In the genomic region with DNA sequence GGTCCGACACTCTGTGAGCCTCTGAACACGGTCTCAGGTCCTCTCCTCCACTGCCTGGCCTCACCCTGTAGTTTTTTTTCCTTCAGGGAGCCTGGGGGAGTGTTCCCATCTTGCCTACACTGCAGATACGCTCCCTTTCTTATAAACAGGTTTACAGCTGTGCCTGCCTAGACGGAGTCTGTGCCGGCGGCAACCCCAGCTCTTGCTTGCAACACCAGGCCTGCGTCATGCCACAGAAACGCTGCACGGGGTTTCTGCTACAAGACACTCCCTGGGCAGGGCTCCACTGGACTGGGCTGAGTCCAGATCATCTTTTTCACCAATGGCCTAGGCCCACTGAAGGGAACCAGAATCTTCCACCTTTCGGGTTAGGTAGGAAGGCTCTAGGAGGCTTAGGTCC, we compare ENCODE assay signal across 21 mouse cellular contexts. TPM values are rescaled to one million over a fixed set of nuclear protein-coding genes. Genes with fewer than 3 reads are reported as not detected.
DNase-seq lines count a peak whose midpoint lies in the region; ATAC-seq and TF ChIP-seq lines count a peak whose summit lies in the region.
"Had no signal": no experiment of that assay in that cellular context is flagged by ENCODE, and none has a peak within 500 bp of the region (broad histone marks: within the 10 kb centered on the region; RNA-seq: fewer than 3 reads in every experiment).

No protein-coding gene starts in this region.

- H3K9ac ChIP-seq in kidney, postnatal 0 days (ENCODE audit: low read depth, low read length), result no peak overlapping the region
- no peak overlapping the region for H3K9ac ChIP-seq in forebrain, embryonic 13.5 days
- H3K9ac ChIP-seq: forebrain, postnatal 0 days; hindbrain, embryonic 12.5 days; liver, embryonic 13.5 days; lung, embryonic 15.5 days; midbrain, embryonic 13.5 days had no signal

- no peak for TF ChIP-seq CTCF in kidney, postnatal 0 days (IDR thresholded peaks at IDR 0.05; ENCODE audit: low read depth)

- no peak for DNase-seq in kidney, postnatal 0 days (ENCODE audit: low spot score)
- no peak for DNase-seq in kidney, adult 11 months
- DNase-seq in urinary bladder, postnatal 14 days (ENCODE audit: low spot score), result peak; percentile 84
- no peak for DNase-seq in urinary bladder, adult 2 months (ENCODE audit: low spot score)
- peak; percentile 92 for DNase-seq in gonadal fat pad, adult 2 months (ENCODE audit: low read depth)
- no peak for DNase-seq in cerebellum, adult 9-10 months
- DNase-seq: adrenal gland, postnatal 36 days; B cell, adult 2 months; cerebellum, adult 9-11 months; forebrain, postnatal 0 days; gastrocnemius, postnatal 36 days; liver, embryonic 13.5 days; thymus, postnatal 14 days had no signal

- no peaks in the 10 kb centered on the region for H3K4me1 ChIP-seq in kidney, postnatal 0 days (replicated peaks; ENCODE audit: insufficient read depth, low read length)
- H3K4me1 ChIP-seq in forebrain, embryonic 13.5 days, result 0 out of 2 replicates have a peak, but pooled peaks cover 4% of the 10 kb centered on the region
- H3K4me1 ChIP-seq: liver, embryonic 13.5 days; lung, embryonic 15.5 days; megakaryocyte, embryonic 14.5 days had no signal

- H3K27me3 ChIP-seq in kidney, postnatal 0 days (ENCODE audit: insufficient read depth, low read length), result no peaks in the 10 kb centered on the region
- H3K27me3 ChIP-seq in forebrain, embryonic 13.5 days, result no peaks in the 10 kb centered on the region
- H3K27me3 ChIP-seq: hindbrain, embryonic 12.5 days; lung, embryonic 15.5 days; midbrain, embryonic 13.5 days had no signal

- 0 out of 2 replicates have a peak, but pooled peaks have one; percentile 29 for ATAC-seq in kidney, postnatal 0 days (replicated peaks; ENCODE audit: low FRiP score, low read depth)
- ATAC-seq in forebrain, embryonic 13.5 days, result no peak
- ATAC-seq: forebrain, postnatal 0 days; intestine, postnatal 0 days; midbrain, embryonic 13.5 days; Patski had no signal

- WGBS in kidney, postnatal 0 days, result 70% methylated on average over 10 of the region's 10 CpGs
- 91% methylated on average over 10 of the region's 10 CpGs for WGBS in forebrain, embryonic 13.5 days

- no peak overlapping the region for H3K4me3 ChIP-seq in kidney, postnatal 0 days (replicated peaks; ENCODE audit: low read depth, low read length)
- H3K4me3 ChIP-seq in forebrain, embryonic 13.5 days, result no peak overlapping the region
- H3K4me3 ChIP-seq: hindbrain, embryonic 12.5 days; liver, embryonic 13.5 days; lung, embryonic 15.5 days; megakaryocyte, embryonic 14.5 days; midbrain, embryonic 13.5 days had no signal

- H3K4me2 ChIP-seq in kidney, postnatal 0 days (ENCODE audit: low read length), result no peak overlapping the region
- no peak overlapping the region for H3K4me2 ChIP-seq in forebrain, embryonic 13.5 days
- H3K4me2 ChIP-seq: hindbrain, embryonic 12.5 days; liver, embryonic 13.5 days; lung, embryonic 15.5 days; midbrain, embryonic 13.5 days had no signal

- no peaks in the 10 kb centered on the region for H3K36me3 ChIP-seq in kidney, postnatal 0 days (ENCODE audit: insufficient read depth, low read length)
- H3K36me3 ChIP-seq in forebrain, embryonic 13.5 days (ENCODE audit: poor library complexity, severe bottlenecking), result no peaks in the 10 kb centered on the region
- H3K36me3 ChIP-seq: G1E; hindbrain, embryonic 12.5 days; liver, embryonic 13.5 days; lung, embryonic 15.5 days; midbrain, embryonic 13.5 days had no signal

- no peaks in the 10 kb centered on the region for H3K9me3 ChIP-seq in kidney, postnatal 0 days (replicated peaks; ENCODE audit: low read length)
- no peaks in the 10 kb centered on the region for H3K9me3 ChIP-seq in forebrain, embryonic 13.5 days (replicated peaks)
- H3K9me3 ChIP-seq: hindbrain, embryonic 12.5 days; liver, embryonic 13.5 days; lung, embryonic 15.5 days; megakaryocyte, embryonic 14.5 days; midbrain, embryonic 13.5 days had no signal

- H3K27ac ChIP-seq in kidney, postnatal 0 days, result no peak overlapping the region
- H3K27ac ChIP-seq in forebrain, embryonic 13.5 days, result no peak overlapping the region
- H3K27ac ChIP-seq: hindbrain, embryonic 12.5 days; liver, embryonic 13.5 days; lung, embryonic 15.5 days; midbrain, embryonic 13.5 days had no signal

RNA-seq across cellular contexts. Expression of gene Trim29, which starts 8.0 kb away (rescaled TPM):
- 2.5 and 2.6 TPM in 2 replicates for polyA plus RNA-seq in kidney, postnatal 0 days (2015; fragmentation: Nextera tagmentation; extraction: Ambion mirVana)
- polyA plus RNA-seq in urinary bladder, adult 2 months (2012; rRNA removed), result 59.6 and 62.9 TPM in 2 replicates
- polyA plus RNA-seq in gonadal fat pad, adult 2 months (2012; rRNA removed), result 8.9 and 12.3 TPM in 2 replicates
- 0.13 TPM in 1 of 2 replicates, not detected in the other for polyA plus RNA-seq in forebrain, embryonic 13.5 days (2015; fragmentation: Nextera tagmentation; extraction: Ambion mirVana)
- polyA plus RNA-seq: G1E, Patski had no signal

Comparison
In these comparisons a context has a peak if more than half of its experiments do, and no peak if none do; other contexts are left out.
1. DNase-seq: peak in urinary bladder, postnatal 14 days (single experiment) and gonadal fat pad, adult 2 months (single experiment); none in kidney, postnatal 0 days (single experiment), kidney, adult 11 months (single experiment), urinary bladder, adult 2 months (single experiment) and cerebellum, adult 9-10 months (single experiment).